Mouse (Mus musculus) thymus, postnatal 14 days (tissue): ENCODE results near the gene Gimap5.

Experiments
- DNase-seq: peaks from one replicate; pipeline ENCODE4 v3.0.0; 2021

Gene Gimap5

DNA sequence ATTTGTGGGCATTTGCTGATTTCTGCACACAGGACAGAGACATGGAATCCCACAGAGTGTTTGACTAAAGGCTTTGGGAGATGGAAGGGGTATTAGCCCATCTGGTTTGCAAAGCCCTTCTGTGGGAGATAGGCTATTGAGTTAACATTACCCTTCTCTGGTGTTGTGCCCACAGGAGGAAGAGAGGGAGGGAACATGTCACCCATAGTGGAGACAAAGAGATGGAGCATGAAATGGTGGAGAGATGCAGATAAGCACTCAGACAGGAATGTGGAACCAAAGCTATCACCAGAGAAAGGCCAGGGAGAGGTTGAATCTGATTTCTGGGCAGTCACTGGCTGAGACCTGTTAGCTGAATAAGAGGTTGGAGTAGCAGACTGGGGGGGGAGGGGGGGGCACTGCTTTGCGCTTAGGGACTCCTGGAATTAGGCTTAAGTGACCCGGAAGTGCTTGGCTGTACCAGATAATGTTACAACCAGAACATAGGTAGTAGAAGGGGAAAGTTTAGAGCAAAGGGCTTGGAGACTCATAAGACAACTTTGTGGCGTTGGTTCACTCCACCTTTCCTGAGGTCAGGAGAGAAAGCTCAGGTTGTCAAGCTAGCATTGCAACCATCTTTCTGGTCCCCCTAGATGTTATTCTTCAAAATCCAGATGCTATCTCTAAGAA, 5.4 kb upstream of the Gimap5 start:
- no peak for DNase-seq

DNA sequence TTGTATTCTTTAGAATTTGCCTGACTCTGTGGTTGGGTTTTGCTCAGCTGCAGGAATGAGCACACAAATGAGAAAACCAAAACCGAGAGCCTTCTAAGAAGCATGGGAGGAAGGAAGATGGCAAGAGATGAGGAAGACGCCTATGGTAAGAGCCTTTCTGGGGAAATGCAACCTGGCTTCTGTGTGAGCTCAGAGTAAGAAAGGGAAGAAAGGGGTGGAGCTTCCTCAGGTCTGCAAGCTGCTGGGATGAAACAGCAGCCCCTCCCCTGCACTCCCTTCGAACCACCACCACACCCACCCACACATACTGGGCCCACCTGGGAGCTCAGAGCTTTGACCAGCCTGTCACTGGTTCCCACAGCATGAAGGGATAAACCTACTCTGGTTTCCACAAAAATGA, 4.7 kb upstream of the Gimap5 start:
- DNase-seq: peak; percentile 72

DNA sequence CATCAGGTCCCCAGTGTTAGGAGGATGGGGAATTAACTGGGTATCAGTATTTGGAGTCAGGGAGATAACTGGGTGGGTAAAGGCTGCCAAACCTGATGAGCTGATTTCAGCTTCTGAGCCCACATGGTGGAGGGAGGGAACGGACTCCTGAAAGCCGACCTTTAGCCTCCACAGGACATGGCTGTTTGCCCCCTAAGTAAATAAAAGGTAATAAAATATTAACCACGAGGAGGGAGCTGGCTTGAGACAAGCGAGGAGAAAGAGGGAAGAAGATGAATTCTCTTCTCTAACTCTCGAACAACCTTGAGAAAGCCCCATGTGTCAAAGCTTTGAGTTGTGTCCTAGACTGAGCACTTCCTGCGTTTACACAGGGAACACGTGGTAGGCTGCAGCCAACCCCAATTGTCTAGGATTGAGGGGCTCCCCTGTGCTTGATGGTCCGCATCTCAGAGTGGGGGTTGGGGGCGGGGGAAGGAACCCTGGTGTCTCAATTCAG, 4.2 kb upstream of the Gimap5 start:
- peak; percentile 54 for DNase-seq

GRCm38 (mm10) chr6:48742422-48743351, 3.3 kb upstream of the Gimap5 start:
- DNase-seq: no peak

GRCm38 (mm10) chr6:48745490-48745889, 507 bp upstream of the Gimap5 start:
- no peak for DNase-seq

GRCm38 (mm10) chr6:48747091-48747966, 1.3 kb downstream of the Gimap5 start:
- peak; percentile 41 for DNase-seq

DNA sequence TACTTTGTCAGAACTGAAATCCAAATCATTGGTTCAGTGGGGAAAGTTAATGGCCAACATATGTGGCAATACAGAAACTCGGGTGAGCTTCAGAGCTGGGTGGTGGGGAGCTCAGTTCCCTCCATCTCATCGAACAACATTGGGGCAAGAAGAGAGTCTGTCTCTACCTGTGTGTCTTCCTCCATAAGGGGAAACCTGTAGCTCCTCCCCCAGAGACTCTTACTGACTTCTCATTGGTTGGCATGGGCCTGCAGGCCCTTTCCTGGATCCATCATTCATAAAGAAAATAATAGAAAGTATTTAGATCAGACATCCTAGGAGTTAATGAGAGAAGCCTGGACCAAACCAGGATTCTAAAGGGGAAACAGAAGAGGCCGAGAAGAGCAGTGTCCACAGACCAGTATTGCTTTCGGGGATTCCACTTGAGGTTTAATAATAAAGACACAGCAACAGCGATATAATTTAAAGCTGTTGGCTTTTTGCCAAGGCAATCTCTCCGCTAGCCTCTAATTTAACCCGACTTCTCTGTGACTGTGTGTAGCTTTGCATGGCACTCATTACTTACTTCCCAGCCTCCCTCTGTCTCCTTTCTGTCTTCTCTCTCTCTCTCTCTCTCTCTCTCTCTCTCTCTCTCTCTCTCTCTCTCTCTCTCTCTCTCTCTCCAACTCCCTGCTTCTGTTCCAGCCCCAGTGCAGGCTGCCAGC, 17.7 kb downstream of the Gimap5 start:
- DNase-seq: no peak

- DNase-seq: no peak
Measured at GRCm38 (mm10) chr6:48764496-48764895, 18.5 kb downstream of the Gimap5 start.

GRCm38 (mm10) chr6:48768178-48768869, 22.3 kb downstream of the Gimap5 start:
- peak; percentile 83 for DNase-seq

DNA sequence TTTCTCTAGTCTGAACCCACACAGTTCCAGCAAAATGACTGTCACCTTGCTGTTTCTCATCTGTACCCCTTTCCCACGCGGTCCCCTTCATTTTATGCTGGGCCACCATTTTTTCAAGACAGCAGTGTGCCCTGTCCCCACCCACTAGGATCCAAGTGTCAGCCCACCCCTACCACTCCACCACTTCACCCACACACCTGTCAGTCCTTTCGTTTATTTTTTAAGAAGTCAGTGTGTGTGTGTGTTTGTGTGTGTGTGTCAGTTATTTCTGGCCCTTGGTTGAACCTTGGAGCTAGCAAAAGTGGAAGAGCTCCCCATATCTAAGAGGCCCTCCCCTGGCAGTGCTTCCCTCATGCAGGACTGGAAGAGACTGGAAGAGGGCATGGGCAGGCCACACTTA, 22.9 kb downstream of the Gimap5 start:
- DNase-seq: peak; percentile 21

GRCm38 (mm10) chr6:48770696-48771095, 24.7 kb downstream of the Gimap5 start, which contains the start of gene Gimap3:
TSS of gene Gimap3 (minus strand) at chr6:48770851.
- peak; percentile 19 for DNase-seq

DNA sequence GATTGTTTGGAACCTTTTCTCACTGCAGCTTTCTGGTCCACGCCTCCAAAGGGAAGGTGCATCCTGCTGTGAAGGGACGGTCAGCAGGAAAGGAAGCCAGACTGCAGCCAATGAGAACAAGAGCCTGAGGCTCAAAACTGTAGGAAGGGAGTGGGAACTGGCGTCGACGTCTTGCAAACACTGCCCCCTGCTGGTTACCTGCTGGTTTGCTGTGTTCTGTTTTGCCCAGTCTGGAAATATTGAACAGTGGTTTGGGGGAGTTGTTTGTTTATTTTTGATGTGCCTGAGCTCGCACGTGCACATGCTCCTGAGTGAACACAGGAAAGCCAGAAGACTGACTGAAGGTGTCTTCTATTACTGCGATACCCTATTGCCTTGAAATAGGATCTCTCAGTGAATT, 26.0 kb downstream of the Gimap5 start:
- DNase-seq: peak; percentile 88

GRCm38 (mm10) chr6:48784406-48784805, 38.4 kb downstream of the Gimap5 start:
- DNase-seq: no peak

GRCm38 (mm10) chr6:48785189-48785588, 39.2 kb downstream of the Gimap5 start:
- no peak for DNase-seq

DNA sequence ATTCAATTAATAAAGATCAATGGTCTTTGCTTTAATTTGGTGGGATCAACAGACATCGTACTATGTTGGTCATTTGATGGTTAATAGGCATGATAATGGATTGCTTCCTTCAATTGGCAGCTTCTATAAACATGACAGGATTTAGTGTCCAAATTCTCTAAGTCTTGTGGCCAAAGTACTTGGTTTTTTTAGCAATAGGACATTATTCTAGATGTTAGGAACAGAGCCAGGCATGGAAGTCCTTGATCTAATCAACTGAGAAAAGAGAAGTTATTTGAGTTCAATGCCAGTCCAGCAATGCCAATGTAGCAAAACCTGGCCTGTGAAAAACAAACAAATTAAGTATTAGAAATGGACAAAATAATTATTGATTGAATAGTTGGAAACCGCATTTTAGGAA, 39.6 kb downstream of the Gimap5 start:
- DNase-seq: no peak

DNA sequence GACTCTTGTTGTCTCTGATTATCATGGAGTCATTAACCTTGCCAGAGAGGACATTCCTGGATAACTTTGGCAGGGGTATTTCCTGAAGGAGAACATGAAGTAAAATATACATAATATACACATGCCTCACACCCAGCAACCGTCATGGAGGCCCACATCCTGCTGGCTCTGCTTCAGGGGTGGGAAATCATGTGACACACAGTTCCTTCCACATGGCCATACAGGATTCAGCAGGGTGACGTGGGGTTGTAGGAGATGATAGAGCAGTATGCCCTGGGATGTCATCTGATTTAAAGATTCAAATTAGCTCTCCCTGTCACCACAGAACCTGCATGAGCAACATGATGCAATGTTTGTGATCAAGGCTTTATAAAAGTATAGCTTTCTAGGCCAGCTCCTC, 41.9 kb downstream of the Gimap5 start:
- no peak for DNase-seq

DNA sequence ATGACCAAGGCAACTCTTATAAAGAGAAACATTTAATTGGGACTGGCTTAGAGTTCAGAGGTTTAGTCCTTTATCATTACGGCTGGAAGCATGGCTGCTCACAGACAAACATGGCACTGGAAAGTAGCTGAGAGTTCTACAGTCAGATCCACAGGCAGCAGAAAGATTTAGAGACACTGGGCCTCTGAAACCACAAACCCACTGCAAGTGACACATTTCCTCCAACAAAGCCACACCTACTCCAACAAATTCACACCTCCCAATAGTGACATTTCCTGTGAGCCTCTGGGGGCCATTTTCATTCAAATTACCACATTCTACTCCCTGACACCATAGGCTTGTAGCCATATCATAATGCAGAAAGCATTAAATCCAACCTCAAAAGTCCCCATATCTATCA, 55.9 kb downstream of the Gimap5 start:
- no peak for DNase-seq

GRCm38 (mm10) chr6:48803406-48804051, 57.5 kb downstream of the Gimap5 start:
- DNase-seq: no peak
